Mouse (Mus musculus): ENCODE data around the gene Olfr91.
A peak's percentile ranks its signal among the peaks of the same experiment; 100 is the strongest.
"Not testable (repeated sequence)": the region's sequence is repeated elsewhere in the genome, so short reads cannot be mapped to it uniquely, and the experiment has no call there.

Gene Olfr91

GRCm38 (mm10) chr17:37098178-37098577 is at the start of gene Olfr91:
Olfr91 (minus strand) TSS chr17:37098278.
- DNase-seq (ENCODE audit: low read depth, low spot score) = no peak

GRCm38 (mm10) chr17:37131366-37131765 is 33.3 kb upstream of the Olfr91 start:
- DNase-seq (ENCODE audit: low read depth, low spot score) = not testable (repeated sequence)

- no peak for DNase-seq (ENCODE audit: low read depth, low spot score)
Measured at GRCm38 (mm10) chr17:37119988-37120387, 21.9 kb upstream of the Olfr91 start, which contains the start of gene Olfr92. Olfr92 (minus strand) TSS chr17:37120088.

- DNase-seq (ENCODE audit: low read depth, low spot score) = no peak
Measured at GRCm38 (mm10) chr17:37093289-37093688, 4.8 kb downstream of the Olfr91 start.

GRCm38 (mm10) chr17:37092198-37092597 is 5.9 kb downstream of the Olfr91 start:
- DNase-seq (ENCODE audit: low read depth, low spot score) = no peak

GRCm38 (mm10) chr17:37088399-37088798 is 9.7 kb downstream of the Olfr91 start, which contains the start of gene Olfr90:
Olfr90 (minus strand) TSS chr17:37088499.
- DNase-seq (ENCODE audit: low read depth, low spot score) = no peak

GRCm38 (mm10) chr17:37085545-37085944 is 12.5 kb downstream of the Olfr91 start:
- DNase-seq (ENCODE audit: low read depth, low spot score) = no peak

- DNase-seq (ENCODE audit: low read depth, low spot score) = no peak
Measured at GRCm38 (mm10) chr17:37084632-37085031, 13.4 kb downstream of the Olfr91 start.

- peak; percentile 91 for DNase-seq (ENCODE audit: low read depth, low spot score)
Measured at GRCm38 (mm10) chr17:37083327-37083726, 14.8 kb downstream of the Olfr91 start.

- no peak for DNase-seq (ENCODE audit: low read depth, low spot score)
Measured at GRCm38 (mm10) chr17:37081659-37082058, 16.4 kb downstream of the Olfr91 start.

- DNase-seq (ENCODE audit: low read depth, low spot score) = no peak
Measured at GRCm38 (mm10) chr17:37080119-37080518, 18.0 kb downstream of the Olfr91 start.

- DNase-seq (ENCODE audit: low read depth, low spot score) = no peak
Measured at GRCm38 (mm10) chr17:37078990-37079389, 19.1 kb downstream of the Olfr91 start.

- no peak for DNase-seq (ENCODE audit: low read depth, low spot score)
Measured at GRCm38 (mm10) chr17:37078193-37078592, 19.9 kb downstream of the Olfr91 start.

- DNase-seq (ENCODE audit: low read depth, low spot score) = no peak
Measured at GRCm38 (mm10) chr17:37075766-37076165, 22.3 kb downstream of the Olfr91 start.

- DNase-seq (ENCODE audit: low read depth, low spot score) = no peak
Measured at GRCm38 (mm10) chr17:37075181-37075580, 22.9 kb downstream of the Olfr91 start.

- DNase-seq (ENCODE audit: low read depth, low spot score) = peak; percentile 79
Measured at GRCm38 (mm10) chr17:37072730-37073276, 25.3 kb downstream of the Olfr91 start.

GRCm38 (mm10) chr17:37072080-37072729 is 25.9 kb downstream of the Olfr91 start:
- no peak for DNase-seq (ENCODE audit: low read depth, low spot score)

GRCm38 (mm10) chr17:37070121-37070520 is 28.0 kb downstream of the Olfr91 start:
- DNase-seq (ENCODE audit: low read depth, low spot score) = no peak

GRCm38 (mm10) chr17:37067861-37068260 is 30.2 kb downstream of the Olfr91 start:
- no peak for DNase-seq (ENCODE audit: low read depth, low spot score)

- DNase-seq (ENCODE audit: low read depth, low spot score) = no peak
Measured at GRCm38 (mm10) chr17:37065993-37066392, 32.1 kb downstream of the Olfr91 start.

- peak; percentile 58 for DNase-seq (ENCODE audit: low read depth, low spot score)
Measured at GRCm38 (mm10) chr17:37063686-37064495, 34.2 kb downstream of the Olfr91 start.

- DNase-seq (ENCODE audit: low read depth, low spot score) = peak; percentile 66
Measured at GRCm38 (mm10) chr17:37063063-37063462, 35.0 kb downstream of the Olfr91 start.
